Mouse (Mus musculus) spleen, embryonic (tissue): ENCODE results near the gene S100a8.

Experiments used
- CTCF ChIA-PET: fragments of 350-600 bp; sonication (Branson Sonifier 250); formaldehyde crosslinking; loops from one replicate; lab custom pipeline; 2022; lab: Charles Lee

Gene S100a8

DNA sequence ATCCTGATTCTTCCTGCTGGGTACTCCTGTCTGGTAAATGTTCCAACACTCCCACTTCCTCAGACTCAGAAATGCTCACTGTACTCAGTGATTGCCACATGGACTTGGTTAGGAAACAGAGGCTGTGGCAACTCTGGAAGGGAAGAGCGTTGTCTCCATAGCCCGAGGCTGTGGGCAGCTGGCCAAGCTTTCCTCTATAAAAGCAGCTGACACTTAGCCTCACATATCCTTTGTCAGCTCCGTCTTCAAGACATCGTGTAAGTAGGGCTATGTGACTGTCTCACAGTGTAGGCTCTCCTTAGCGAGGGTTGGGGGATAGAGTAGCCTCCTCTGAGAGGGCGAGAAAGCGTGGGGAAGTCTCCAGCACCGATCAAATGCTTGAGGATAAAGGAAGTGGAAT is at the start of gene S100a8:
S100a8 (plus strand) TSS at position 133 of the 400 bp plus-strand sequence.
- CTCF ChIA-PET, result no interaction called here

DNA sequence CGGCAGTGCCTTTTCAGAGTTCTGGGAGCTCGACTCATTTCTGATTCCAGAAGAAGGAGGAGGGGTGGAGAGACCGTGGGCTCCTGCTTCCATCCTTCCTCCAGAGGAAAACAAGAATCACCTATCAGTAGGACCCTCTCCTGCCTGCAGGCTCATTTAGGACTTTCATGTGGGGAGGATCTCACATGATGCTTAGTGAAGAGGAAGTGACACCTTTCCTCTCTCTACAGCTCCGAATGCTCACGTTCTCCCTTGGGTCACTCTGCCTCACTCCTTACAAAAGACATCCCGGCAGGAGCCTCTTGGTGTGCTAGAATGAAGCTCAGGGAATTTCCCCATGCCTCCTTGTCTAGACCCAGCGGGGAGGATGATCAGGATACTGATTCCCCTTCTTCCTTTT is 47.2 kb upstream of the S100a8 start:
- CTCF ChIA-PET, result no interaction called here

DNA sequence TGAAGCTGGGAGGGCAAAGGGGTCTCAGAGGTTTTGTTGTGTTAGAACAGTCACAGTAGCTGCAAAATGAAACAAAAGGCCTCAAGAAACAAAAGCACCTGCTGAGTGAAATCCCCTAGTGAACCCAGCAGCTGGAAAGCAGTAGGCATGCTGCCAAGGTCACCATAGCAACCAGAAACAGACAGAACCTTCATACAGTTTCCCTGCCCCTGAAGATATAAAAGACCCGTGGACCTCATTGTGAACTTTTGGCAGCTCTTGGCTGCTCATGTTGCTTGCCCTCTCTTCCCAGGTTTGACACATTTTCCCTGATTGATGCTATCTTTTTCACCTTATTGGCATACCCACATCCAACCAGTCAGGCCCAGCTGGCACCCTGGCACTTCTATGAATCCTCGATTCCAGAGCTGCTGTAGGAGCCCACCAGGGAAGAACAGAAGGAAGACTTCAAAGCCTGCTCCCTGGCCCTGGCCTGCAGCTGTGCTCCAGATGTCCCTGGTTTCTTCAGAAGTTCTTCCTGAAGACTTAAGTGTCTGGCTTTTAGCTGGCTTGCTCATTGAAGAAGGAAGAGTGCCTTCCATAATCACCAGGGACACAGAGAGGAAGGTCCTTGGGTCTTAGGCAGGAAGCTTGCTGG is 45.2 kb upstream of the S100a8 start:
- CTCF ChIA-PET, result interaction anchor here (1.6 kb wide), 1 partner anchor 10 kb away, joined by 4 read pairs; no protein-coding TSS in a partner anchor

DNA sequence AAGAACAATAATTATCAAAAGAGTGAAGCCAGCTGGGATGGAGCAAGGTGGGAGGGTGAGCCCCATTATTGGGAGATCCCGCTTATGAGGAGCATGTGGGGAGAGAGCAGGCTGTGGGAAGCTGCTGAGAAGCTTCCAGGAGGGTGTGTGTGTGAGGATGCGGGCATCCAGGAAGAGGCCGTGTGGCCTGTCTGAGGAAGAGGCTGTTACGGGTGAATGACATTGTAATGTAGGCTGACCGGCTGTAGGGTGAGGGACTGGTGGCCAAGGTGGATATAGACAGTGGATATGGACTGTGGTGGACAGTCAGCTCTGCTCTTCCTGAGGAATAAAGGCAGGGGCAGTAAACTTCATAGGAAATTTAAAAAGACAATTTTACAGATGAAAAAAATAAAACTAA is 43.3 kb upstream of the S100a8 start:
- CTCF ChIA-PET, result no interaction called here

DNA sequence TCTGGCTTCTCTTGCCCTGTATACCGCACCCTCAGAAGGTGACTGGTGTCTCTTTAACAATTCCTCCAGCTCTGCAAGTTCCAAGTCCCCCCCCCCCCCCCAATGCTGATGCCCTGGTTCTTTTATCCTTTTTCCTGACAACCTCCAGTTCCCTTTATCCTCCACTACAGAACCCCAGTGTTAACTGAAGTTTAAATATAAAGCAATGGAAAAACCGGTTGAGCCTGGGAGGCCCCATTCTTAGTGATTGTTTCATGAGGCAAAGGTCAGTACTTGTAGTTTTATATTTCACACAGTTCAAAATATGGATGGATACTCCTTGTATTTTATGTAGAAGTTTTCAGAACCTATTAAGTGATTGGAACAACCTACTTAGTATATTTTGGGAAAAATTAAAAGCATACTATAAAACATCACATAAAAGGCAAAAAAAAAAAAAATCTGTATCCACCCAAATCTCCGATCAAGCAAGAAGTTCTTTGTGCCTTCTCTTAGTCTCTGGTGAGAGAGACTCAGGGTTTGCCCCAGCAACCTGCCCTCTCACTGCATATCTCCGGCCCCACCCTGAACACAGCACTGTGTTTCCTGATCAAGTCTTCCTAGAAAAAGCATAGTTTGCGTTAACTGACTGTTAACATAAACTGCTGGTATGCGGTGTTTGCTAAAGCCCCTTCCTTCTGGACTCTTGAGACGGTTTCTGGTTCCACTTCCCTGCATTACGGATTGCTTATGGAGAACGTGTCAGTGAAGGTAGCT is 42.3 kb upstream of the S100a8 start:
- CTCF ChIA-PET, result no interaction called here

DNA sequence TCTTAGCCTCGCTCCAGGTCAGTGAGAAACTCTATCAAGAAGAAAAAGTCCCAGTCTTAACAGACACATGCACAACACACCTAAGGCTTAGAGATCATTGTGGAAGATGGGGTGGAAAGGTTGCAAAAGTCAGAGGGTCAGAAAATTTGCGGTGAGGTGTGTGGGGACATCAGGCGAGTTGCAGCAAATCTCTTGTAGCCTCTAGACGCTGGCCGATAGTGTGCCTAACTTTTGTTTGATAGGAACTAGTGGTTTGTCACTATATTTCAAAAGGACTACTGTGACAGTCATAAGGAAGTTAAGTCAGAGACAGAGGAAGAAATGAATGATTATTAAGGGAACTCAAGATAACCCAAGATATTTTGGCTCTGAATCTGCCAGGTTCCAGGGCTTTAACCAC is 41.4 kb upstream of the S100a8 start:
- CTCF ChIA-PET, result no interaction called here

DNA sequence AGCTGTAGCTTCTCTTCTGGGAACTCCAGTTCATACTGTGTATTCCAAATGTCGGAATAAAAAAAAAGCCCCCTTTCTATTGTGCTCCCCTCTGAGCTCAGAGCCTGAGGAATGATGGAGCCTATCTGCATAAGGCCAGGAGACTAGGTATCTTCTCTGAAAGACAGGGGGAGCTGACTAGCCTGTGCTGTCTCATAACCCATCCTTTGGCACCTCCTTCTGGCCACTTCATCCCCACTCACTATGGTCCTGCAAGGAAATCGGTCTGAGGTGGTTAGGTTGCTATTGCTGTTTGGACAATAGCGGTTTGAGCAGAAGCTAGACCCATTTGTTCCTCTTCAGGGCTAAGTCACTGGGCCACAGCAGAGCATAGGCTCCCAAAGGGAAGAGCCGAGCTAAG is 41.0 kb upstream of the S100a8 start:
- CTCF ChIA-PET, result no interaction called here

DNA sequence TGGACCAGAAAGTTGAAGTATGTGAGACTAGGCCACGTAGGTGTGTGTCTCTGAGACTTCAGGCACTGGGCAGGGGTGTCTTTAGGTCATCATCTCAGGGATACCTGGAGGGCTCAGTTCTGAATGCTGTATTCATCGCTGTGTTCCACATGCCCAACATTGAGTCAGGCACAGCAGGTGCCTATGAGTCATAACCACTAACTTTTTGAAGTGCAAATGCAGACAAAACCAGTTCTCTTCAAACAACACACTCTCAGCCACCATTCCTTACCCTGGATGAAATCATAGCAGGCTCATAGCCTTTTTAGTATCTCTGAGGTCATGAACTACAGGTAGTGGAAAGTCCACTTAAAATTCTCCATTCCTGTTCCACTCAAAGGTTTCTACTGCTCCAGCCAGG is 39.5 kb upstream of the S100a8 start:
- CTCF ChIA-PET, result no interaction called here

DNA sequence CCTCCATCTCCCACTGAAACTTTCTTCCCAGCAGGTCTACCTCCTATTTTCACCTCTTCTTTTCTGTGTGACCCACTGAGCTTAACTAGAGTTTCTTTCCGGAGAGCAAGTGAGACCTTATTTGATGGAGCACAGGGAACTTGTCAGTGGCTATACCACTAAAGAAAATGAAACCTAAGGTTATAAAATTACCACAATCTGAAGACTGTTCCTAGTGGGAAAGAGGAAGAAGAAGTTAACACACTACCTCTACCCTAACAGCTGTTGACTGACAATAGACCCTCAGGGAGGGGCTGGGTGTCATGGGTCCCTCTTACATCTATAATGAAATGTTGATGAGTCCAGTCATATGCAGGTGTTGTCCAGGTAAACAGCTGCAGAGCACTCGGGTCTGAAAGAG is 36.8 kb upstream of the S100a8 start:
- CTCF ChIA-PET, result no interaction called here

DNA sequence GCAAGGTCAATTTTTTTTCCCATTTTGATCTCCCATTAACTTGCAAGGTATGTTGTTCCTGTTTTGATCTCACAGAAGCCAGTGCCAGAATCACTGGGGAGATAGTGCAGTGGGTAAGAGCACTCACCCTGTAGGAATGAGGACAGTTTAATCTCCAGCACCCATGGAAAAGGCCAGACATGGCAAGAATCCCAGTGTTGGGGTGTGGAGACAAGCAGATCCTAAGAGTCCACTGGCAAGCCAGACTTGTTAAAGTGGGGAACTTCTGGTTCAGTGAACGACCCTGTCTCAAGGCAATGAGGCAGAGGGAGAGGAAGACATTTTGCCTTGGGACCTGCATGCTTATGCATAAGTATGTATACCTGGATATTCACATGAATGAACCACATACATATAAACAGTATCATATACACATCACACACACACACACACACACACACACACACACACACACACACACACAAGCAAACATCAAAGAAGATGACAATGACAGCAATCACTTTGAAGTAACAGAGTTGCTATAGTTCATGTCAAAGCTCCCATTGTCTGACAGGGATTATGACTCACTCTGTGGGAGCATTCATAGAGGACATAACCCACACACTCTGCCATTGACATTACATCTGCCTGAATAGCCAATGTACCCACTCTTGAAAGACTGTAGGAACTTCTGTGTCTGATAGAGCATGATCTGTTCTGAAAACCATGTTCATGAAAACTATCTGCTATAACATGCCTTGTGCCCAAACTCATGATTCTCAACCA is 30.1 kb upstream of the S100a8 start:
- CTCF ChIA-PET, result interaction anchor here (0.6 kb wide), 2 partner anchors 14 to 1471 kb away, joined by 3 to 5 read pairs; no protein-coding TSS in a partner anchor

DNA sequence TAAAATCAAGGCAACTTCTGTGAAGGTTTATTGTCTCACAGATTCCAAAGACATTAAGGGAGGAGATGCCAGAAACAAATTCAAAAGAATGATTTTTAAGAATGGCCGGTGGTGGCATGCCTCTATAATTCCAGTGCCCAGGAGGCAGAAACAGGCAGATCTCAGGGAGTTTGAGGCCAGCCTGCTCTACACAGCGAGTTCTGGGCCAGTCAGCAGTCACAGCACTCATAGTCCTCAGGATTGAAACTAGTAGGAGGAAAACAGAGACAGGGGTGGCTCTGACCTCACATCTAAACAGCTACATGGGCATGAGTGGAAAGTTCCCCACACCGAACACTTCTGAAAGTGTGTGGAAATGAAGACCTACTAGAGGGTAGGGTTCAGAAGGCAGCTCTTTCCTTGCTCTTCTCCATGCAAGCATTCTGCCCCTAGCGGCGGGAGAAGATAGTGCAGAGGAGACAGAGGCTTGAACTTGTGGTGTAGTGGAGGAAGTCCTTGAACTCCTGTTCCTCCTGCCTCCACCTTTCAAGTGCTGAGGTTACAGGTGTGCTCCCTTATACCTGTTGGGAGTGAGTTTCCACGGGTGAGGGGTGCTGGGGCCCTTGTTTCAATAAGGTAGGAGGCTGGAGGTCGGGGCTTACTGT is 29.1 kb upstream of the S100a8 start:
- CTCF ChIA-PET, result interaction anchor here (0.6 kb wide), 2 partner anchors 13 to 1472 kb away, joined by 3 to 5 read pairs; no protein-coding TSS in a partner anchor

DNA sequence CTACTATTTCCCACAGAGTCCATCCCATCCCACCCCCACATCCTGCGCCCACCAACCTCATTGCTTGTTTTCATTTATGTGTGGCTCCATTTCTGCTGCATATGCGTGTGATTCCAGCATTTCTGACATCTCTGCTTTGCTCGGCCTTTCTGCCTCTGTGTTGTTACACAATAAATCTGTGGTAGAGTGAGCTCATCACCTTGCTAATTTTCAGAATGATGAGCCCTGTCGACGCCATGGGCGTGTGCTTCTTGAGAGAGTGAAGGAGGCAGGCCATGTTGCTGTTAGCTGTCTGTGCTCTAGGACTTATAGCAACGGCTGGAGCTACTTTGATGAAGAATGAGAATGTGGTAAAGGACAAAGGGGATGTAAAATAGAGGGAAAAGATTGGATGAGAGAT is 27.8 kb upstream of the S100a8 start:
- CTCF ChIA-PET, result no interaction called here

DNA sequence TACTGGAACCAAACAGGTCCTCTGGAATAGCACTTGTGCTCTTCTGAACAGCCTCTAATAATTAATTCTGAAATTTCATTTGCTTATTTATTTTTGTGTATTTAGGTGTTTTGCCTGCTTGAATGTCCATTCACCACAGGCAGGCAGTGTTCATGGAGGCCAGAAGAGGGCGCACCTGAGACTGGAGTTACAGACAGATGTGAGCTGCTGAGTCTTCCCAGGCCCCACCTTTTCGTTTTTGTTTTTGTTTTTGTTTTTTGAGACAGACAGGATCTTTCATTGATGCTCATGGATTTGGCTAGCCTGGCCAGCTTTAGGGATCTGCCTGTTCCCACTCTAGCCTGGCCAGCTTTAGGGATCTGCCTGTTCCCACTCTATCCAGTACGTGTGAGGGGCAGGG is 24.6 kb upstream of the S100a8 start:
- CTCF ChIA-PET, result no interaction called here

DNA sequence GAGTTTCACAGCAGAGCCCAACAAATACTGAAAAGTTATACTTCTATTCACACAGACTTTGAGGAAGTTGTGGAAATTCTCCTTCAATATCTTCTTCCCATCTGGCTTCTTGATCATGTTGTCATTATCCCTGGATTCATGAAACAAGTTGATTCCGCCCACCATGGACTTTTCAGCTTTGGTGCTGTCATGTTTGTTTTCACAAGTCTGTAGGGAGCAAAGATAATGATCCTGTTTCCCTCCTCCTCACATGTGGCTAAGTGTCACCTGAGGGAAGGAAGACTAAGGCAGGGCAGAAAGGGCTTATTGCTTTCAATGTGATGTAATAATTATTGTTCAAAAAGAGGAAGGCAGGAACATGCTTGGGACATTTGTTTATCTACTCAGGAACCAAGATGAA is 21.5 kb upstream of the S100a8 start:
- CTCF ChIA-PET, result no interaction called here

DNA sequence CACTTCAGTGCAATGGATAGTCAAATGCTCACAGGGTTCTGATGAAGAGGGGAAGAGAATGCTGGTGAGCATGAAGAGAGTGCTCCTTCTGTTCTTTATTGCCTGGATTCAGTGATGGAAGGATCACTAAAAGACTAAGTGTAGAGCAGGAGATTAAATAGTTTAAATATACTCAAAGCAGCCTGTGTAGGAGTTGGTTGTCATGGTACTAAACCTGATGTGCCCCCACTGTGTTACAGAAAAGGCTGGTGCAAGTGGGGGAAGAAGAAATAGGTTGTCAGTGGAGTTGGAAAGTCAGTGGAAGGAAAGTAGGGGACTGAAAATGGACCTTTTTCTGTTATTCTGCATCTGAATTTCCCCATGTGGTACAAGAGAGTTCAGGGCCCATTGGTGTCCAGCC is 19.8 kb upstream of the S100a8 start:
- CTCF ChIA-PET, result no interaction called here

DNA sequence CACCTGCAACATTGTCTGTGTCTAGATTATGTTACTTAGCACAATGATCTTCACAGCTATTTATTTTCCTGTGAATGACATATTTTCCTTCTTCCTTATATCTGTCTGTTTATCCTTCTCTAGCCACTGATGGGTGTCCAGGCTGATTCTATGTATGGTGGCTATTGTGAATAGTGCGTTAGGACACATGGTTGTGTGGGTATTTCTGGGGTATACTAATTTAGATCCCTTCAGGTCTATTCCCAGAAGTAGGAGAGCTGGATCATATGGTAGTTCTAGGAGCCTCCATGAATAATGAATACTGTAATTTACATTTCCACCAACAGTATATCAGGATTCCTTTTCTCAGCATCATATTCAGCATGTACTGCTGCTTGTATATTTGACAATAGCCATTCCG is 18.9 kb upstream of the S100a8 start:
- CTCF ChIA-PET, result no interaction called here

DNA sequence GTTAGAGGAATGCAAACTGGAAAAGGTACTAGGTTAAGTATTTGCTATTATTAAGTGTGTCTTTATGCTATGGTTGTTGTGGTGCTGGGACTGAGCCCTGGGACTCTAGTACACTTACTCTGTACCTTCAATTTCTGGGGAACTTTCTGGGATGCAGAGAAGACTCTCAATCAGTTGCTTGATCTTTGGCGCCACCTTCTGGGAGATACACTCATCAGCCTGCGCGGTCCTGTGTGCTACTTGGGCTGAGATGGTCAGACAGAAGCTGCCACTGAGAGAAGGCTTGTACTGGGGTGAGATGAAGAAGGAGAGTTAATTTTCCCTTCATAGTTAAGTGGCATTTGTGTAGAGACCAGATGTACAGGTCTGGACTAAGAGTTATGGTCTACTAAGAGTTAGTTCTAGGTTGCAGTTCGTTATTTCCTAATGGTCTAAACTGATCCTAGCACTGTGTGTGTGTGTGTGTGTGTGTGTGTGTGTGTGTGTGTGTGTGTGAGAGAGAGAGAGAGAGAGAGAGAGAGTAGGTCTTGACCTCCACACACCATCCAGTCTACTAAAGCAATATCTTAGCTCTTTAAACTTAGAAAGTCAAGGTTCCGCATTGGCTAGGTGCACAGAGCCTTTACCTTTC is 15.8 kb upstream of the S100a8 start:
- CTCF ChIA-PET, result interaction anchor here (0.7 kb wide), 2 partner anchors 14 to 51 kb away, joined by 3 to 4 read pairs; no protein-coding TSS in a partner anchor

DNA sequence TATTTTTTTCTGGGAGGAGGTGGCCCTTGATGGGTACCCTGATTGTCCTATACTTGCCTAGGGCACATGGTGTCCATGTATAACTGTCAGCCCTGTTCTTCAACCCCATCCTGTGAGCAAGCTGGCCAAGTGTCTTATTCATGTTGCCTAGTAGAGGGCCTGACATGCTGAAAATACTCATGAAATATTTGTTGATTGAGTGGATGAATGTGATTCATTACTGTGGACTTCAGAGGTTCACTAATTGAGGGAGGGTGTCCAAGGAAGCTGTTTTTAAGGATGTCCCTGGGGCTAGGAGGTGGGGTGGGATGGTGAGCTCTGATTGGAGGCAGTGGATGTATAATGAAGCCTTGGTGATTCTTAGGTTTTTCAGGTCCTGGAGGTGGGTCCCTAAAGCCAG is 15.1 kb upstream of the S100a8 start, which contains the start of gene S100a7a:
S100a7a (plus strand) TSS at position 301 of the 400 bp plus-strand sequence.
- CTCF ChIA-PET, result no interaction called here

DNA sequence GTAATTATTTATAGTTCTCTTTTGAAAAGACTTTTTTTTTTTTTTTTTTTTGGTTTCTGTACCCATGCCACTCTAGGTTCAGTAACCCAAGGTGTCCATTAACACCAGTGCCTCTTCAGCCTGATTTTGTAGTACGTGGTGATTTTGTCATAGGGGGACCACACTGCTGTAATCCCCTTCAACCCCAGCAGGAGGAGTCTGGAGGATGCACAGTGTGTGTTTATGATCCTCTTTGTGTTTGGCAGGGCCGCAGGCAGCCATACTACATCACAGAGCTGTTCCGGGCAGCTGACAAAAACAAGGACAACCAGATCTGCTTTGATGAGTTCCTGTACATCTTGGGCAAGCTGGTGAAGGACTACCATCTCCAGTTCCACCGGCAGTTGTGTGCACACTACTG is 11.4 kb upstream of the S100a8 start:
- CTCF ChIA-PET, result no interaction called here

DNA sequence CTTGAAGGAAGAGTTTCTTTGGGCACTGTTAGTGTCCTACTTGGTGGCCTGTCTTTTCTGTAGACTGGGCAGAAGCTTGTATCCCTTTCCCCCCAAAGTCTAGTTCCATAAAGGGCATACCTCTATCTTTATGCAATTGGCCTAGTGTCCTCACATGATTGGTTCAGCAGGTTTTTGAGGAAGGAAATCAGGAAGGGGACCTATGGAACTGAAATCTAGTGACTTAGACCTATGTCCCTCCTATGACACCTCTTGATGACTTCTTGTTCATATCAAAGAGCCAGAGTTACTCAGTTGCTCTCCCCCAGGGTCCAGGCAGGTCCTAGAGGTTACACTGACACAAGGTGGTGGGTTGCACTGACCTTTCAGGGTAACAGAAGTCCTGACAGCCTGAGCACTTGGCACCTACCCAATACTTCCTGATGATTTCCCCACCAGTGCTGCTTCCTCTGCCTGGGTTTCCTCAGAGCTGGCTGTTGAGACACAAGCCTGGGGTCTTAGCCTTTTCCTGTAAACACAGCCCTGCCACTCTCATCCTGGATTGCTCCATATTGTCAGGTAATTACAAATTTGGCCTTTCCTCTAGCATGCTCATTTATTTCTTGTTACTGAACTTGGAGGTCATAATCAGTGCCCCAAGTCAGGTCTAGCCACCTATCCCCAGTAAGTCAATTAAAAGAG is 9.3 kb upstream of the S100a8 start:
- CTCF ChIA-PET, result no interaction called here

DNA sequence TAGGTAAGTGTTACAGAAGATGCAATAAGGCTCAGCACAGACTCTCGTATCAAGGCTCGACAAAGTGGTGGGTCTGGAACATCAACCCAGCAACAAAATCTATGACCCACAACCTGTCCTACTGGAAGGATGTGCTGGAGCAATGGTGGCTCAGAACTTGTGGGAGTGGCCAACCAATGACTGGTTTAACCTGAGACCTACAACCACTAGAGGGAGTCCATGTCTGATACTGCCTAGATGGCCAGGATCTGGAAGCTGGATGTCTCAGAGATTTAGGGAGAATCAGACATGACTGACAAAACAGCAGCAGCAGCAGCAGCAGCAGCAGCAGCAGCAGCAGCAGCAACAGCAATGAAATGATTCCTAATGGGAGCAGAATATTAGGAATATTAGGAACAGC is 4.6 kb upstream of the S100a8 start:
- CTCF ChIA-PET, result no interaction called here
